Mouse (Mus musculus) right cerebral cortex, postnatal 4 days (tissue): ENCODE data around the gene Bean1.
A peak's percentile ranks its signal among the peaks of the same experiment; 100 is the strongest.
"Not testable (repeated sequence)": the region's sequence is repeated elsewhere in the genome, so short reads cannot be mapped to it uniquely, and the experiment has no call there.

Source experiments
- DNase-seq: peaks from one replicate; pipeline ENCODE4 v3.0.0-alpha.2; 2022

Gene Bean1

DNA sequence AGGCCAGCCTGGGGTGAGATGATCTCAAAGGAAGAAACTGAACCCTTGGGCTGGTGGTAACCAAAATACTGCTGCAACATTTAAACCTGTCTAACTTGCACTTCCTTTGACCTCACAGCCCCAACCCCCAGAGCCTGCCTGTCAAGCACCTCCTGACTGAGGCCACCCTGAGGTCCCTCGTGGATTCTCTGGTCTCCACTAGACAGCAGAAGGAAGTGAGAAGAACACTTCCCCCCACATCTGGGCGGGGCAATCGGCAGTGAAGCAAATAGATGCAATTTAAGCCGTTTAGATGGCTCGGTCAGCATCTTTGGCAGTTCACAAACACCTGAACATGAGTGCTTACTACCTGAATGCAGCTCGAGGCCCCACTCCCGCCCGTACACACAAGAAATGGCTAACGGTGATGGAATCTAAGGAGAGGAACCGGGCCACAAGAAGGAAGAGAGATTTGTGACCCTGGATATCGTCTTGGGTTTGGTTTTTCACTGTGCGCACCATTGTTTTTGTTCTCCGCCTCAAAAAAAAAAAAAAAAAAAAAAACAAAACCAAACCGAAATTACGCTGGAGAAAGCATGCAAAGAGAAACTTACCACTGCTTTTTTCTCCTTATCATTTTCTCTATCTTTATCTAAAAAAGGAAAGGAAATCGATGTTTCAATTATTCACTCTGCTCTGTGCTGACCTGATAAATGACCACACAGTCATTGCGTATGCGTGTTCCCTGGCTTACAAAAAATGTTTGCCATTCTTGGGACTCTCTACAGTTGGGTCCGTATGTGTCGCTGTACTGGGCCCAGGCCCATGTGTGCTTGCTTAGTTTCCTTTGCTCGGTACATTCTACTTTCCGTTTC is 77.0 kb downstream of the Bean1 start:
- DNase-seq: no peak

DNA sequence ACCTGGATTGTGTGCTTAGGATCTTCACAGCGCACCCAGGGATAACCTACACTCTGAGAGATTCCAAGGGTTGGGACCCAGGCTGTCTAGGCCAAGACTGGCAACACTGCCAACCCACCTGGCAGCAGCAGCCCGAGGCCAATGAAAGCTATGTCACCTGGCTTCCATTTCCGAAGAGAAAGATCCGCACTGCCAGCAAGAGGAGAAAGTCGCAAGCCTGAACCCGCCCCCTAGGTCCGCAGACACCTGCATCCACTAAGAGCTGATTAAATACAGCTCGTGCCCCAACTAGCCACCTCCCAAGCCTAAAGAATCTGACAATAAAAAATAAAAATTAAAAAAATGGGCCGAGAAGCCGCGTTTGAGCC is 77.7 kb downstream of the Bean1 start:
- DNase-seq: no peak

DNA sequence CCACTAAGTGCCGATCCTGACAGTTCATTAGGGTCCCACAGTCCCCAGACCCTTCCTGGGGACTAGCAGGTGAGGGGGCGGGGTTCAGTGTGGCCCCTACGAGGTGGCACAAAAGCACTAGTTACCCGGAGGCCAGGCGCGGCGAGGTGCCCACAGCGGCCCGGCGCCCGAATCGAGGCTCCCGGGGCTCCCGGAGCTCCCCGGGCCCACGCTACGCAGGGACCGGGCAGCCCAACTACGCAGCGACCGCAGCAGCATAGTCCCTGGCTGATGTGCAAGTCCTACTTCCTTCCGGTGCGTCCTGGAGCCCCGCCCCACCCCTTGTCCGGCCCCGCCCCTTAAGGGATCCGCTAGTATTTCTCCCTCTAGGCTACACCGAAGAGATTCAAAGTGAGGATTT is 78.0 kb downstream of the Bean1 start, which contains the start of gene Tk2:
Gene Tk2 (minus strand): TSS at position 283 of the 400 bp plus-strand sequence.
- DNase-seq: peak; percentile 82

DNA sequence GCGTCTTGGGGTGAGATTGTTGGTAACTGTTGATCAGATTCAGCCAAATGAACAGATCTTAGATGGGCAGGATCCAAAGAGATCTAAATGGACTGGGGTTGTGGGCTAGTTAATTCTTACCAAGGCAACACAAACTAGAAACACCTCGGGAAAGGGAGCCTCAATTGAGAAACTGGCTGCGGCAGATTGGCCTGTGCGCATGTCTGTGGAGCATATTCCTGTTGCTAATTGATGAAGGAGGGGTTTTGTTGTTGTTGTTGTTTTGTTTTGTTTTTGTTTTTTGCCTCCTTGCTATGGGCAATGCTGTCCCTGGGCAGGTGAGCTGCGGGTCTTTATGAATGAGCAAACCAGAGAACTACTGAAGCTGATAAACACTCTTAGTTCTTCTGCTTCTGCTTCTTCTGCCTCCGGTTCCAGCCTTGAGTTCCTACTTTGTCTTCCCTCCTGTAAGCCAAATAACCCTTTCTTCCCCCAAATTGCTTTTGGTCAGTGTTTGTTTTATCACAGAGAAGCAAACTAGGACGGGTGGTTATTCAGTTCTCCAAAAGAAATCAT is 79.3 kb downstream of the Bean1 start:
- no peak for DNase-seq

DNA sequence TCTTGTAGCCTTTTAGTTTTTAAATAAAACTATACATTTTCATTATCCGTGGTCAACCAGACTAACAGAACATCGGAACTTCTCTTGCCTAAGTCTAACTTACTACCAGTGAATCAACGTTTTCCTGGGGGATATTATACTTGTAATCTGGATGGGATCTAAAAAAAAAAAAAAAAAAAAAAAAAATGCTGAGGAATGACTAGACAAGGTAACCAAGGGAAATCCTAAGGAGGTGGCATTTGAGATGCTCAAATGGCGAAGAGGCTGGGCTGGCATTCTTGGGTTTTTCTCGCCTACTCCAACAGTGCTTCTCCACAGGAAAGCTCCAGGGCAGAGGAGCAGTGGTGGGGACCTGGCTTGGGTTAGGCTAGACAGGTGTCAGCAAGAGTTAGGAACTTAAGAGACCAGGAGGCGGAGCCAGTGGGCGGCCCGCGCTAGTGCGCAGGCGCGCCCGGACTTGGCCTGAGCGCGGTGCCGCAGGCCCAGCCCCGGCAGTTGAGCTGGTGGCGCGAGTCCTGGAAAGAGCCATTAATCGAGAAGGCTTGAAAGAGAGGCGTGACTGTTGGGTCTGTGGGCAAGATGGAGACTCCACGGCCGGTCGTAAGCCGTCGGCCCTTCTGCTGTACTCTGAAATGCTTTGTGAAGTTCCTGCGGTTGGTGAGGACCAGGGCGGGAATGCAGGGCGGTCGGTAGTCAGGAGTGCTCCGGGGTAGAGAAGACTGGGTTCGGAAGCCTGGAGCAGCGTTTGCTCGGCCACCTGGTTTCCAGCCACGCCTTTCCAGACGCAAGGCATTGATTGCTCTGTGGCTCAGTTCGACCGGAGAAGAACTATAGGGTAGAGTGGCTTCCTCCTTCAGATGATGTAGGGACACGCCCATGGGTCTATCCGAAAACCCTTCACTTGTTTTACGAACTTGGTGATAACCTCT is 80.5 kb downstream of the Bean1 start, which contains the start of gene Cklf:
Gene Cklf (plus strand): TSS at position 423 of the 929 bp plus-strand sequence.
- peak; percentile 74 for DNase-seq

DNA sequence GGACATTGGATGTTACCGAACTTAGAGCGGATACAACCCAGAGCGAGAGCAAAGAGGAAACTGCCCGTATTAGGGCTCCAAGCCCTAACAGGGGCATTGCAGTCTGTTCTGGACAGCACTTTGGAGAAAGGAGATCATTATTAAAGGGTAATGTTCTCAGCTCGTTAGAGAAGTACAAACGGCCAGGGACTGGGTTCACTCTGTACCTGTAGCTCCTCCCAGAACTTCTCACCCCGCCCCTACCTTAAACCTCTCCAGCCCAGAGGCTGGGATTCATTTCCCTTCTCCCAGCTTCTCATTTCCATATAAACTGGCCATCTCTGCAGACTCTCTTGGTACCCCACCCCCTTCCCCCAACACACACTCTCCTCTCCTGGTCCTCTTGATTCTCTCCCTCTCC is 81.2 kb downstream of the Bean1 start:
- DNase-seq: no peak

DNA sequence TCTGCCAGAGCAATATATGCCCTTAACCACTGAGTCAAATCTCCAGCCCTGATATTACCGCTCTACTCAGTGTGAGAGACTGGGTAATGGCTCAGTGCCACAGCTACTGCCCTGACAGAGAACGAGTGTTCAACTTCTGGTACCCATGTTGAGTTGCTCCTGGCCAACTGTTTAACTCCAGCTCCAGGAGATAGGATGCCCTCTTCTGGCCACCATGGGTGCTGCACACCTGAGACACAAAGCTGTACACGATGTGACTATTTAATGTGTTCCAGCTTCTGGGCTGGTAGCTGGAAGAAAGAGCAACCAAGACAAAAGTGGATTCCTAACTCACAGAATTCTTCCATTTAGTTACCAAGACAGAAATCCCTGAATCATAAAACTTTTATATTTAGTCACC is 82.8 kb downstream of the Bean1 start:
- no peak for DNase-seq

DNA sequence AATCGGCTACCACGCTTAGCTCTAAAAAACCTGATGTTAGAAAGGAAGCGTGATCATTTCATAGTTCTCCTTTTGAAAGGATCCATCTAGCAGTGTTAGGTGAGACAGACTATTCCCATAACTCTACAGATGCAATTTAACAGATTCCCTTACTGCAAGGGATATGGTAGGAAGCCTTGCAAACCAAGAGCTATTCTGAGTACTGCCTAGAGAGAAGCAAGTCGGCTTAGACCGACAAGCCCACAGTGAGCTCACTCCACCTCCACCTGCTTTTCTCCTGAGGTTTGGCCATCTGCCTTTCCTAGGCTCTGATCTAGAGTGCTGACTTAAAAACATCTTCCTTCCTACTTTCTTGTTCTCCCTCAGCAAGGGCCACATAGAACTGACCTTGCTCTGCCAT is 91.6 kb downstream of the Bean1 start:
- not testable (repeated sequence) for DNase-seq

DNA sequence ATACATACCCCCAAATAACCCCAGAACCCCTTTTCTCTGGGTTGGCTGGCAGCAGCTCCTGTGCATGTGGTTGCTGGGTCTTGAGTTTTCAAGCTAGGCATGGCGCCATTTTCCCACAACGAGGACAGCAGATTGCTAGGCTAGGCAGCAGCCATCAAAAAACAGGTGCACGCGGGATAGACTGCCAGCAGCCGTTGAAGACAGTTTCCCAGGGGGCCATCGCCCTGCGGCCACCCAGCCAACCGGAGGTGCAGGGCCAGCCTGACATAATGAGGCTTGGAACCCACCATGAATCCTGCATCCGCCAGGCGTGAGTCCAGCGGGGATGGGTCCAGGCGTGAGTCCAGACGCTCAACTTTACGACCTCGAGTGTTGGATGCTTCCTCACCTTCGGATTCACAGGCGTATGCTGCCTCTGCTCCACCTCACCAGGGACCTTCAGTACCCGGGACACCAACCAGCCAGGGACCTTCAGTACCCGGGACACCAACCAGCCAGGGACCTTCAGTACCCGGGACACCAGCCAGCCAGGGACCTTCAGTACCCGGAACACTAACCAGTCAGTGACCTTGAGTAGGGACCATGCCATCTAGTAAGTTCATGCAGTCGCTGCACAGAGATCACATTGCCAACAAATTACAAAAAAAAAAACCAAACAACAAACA is 94.2 kb downstream of the Bean1 start:
- not testable (repeated sequence) for DNase-seq

DNA sequence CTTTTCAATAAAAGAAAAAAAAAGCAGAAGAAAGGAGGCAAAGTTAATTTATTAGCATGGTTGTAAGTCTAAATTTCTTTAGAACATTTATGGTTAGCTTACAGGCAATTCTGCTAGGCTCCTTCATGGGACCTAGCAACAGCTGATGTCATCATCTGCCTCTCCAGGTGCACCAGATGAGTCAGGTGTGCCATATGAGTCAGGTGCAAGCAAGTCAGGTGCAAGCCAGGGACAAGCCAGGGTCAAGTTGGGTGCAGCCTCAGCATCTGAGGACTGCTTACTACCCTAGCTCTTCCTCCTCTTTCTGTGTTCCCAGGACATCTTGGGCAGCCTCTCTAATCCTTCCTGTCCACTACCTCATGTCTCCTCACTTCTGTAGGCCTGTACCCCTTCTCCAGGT is 98.1 kb downstream of the Bean1 start:
- no peak for DNase-seq
